Mouse (Mus musculus) cerebellum, adult 18-20 months (tissue): ENCODE results near the gene Fam216a.

Experiments
- DNase-seq, 2 experiments: peaks; one replicate each; pipeline ENCODE4 v3.0.0; 2021

The Fam216a gene

GRCm38 (mm10) chr5:122390006-122390405, 17.8 kb upstream of the Fam216a start:
- DNase-seq, result no peak

- DNase-seq, result peak; percentile 79 to 82
Observed at GRCm38 (mm10) chr5:122379374-122380155, 7.4 kb upstream of the Fam216a start.

GRCm38 (mm10) chr5:122378171-122378570, 6.0 kb upstream of the Fam216a start:
- no peak for DNase-seq

- no peak for DNase-seq
Observed at GRCm38 (mm10) chr5:122377101-122377833, 5.1 kb upstream of the Fam216a start.

GRCm38 (mm10) chr5:122372878-122373277, 714 bp upstream of the Fam216a start:
- DNase-seq, result no peak

- peak in 1 of 2 experiments; percentile 42 for DNase-seq
Observed at GRCm38 (mm10) chr5:122371591-122372191, 473 bp downstream of the Fam216a start, which contains the start of gene Gpn3. Gene Gpn3 (plus strand): TSS chr5:122371876.

- no peak for DNase-seq
Observed at GRCm38 (mm10) chr5:122354492-122355067, 17.6 kb downstream of the Fam216a start.

GRCm38 (mm10) chr5:122353807-122354491, 18.2 kb downstream of the Fam216a start, which contains the start of the genes Rad9b and Vps29:
Gene Rad9b (minus strand): TSS chr5:122354233.
Gene Vps29 (plus strand): TSS chr5:122354369.
- peak; percentile 96 to 99 for DNase-seq

GRCm38 (mm10) chr5:122345777-122346176, 26.4 kb downstream of the Fam216a start:
- no peak for DNase-seq

- DNase-seq, result peak; percentile 75 to 89
Observed at GRCm38 (mm10) chr5:122344260-122344659, 27.9 kb downstream of the Fam216a start.

GRCm38 (mm10) chr5:122343768-122344167, 28.4 kb downstream of the Fam216a start:
- DNase-seq, result no peak

- DNase-seq, result no peak
Observed at GRCm38 (mm10) chr5:122342874-122343273, 29.3 kb downstream of the Fam216a start.

GRCm38 (mm10) chr5:122336554-122337294, 35.4 kb downstream of the Fam216a start:
- no peak for DNase-seq

- DNase-seq, result no peak
Observed at GRCm38 (mm10) chr5:122334682-122335081, 37.5 kb downstream of the Fam216a start.

GRCm38 (mm10) chr5:122330269-122330668, 41.9 kb downstream of the Fam216a start:
- no peak for DNase-seq

- DNase-seq, result no peak
Observed at GRCm38 (mm10) chr5:122327283-122327682, 44.9 kb downstream of the Fam216a start.

- DNase-seq, result peak in 1 of 2 experiments; percentile 49
Observed at GRCm38 (mm10) chr5:122325477-122325876, 46.7 kb downstream of the Fam216a start.

- DNase-seq, result peak; percentile 90 to 94
Observed at GRCm38 (mm10) chr5:122324608-122325431, 47.3 kb downstream of the Fam216a start.

GRCm38 (mm10) chr5:122323523-122323922, 48.6 kb downstream of the Fam216a start:
- DNase-seq, result no peak

- no peak for DNase-seq
Observed at GRCm38 (mm10) chr5:122320205-122320781, 51.9 kb downstream of the Fam216a start.
